Mouse (Mus musculus): ENCODE data around the gene Vapa. TPM values are rescaled to one million over a fixed set of nuclear protein-coding genes. Genes with fewer than 3 reads are reported as not detected.

Gene Vapa
- 285 and 302 TPM in 2 replicates for polyA plus RNA-seq (2016; fragmentation: Nextera tagmentation; extraction: Ambion mirVana)

- under 1% methylated on average over 85 of the region's 85 CpGs for WGBS
- Histone ChIP-seq H3K36me3 (no peaks in the 10 kb centered on the region), H3K4me2 (replicated peaks) (peak within 1 kb of the TSS; percentile 79), H3K27ac (peak within 1 kb of the TSS; percentile 99), H3K27me3 (replicated peaks) (no peaks in the 10 kb centered on the region), H3K4me3 (peak within 1 kb of the TSS; percentile 96), H3K9me3 (no peaks in the 10 kb centered on the region), H3K4me1 (peaks cover 26% of the 10 kb centered on the region), H3K9ac (peak within 1 kb of the TSS; percentile 96)
- ATAC-seq (ENCODE audit: low FRiP score, low read depth): peak; percentile 92
Measured at GRCm38 (mm10) chr17:65613463-65614412, at the start of gene Vapa. TSS of gene Vapa (minus strand) at chr17:65613555.

GRCm38 (mm10) chr17:65662662-65663061 is 49.3 kb upstream of the Vapa start:
- H3K9ac ChIP-seq: no peak overlapping the region
- 85% methylated on average over 3 of the region's 3 CpGs for WGBS
- no peak overlapping the region for H3K4me3 ChIP-seq
- H3K4me1 ChIP-seq: no peaks in the 10 kb centered on the region; the same call in 1 of the 2 replicates
- no peaks in the 10 kb centered on the region for H3K9me3 ChIP-seq
- H3K4me2 ChIP-seq (replicated peaks): no peak overlapping the region
- no peaks in the 10 kb centered on the region for H3K27me3 ChIP-seq (replicated peaks)
- ATAC-seq (ENCODE audit: low FRiP score, low read depth): no peak
- H3K36me3 ChIP-seq: peaks cover 10% of the 10 kb centered on the region; the same call in 1 of the 2 replicates
- no peak overlapping the region for H3K27ac ChIP-seq

GRCm38 (mm10) chr17:65658416-65658815 is 45.1 kb upstream of the Vapa start:
- WGBS: 89% methylated on average over 2 of the region's 2 CpGs
- H3K36me3 ChIP-seq: no peaks in the 10 kb centered on the region
- H3K4me1 ChIP-seq: no peaks in the 10 kb centered on the region
- no peaks in the 10 kb centered on the region for H3K9me3 ChIP-seq
- H3K27ac ChIP-seq: no peak overlapping the region
- H3K9ac ChIP-seq: no peak overlapping the region
- H3K4me2 ChIP-seq (replicated peaks): no peak overlapping the region
- H3K27me3 ChIP-seq (replicated peaks): no peaks in the 10 kb centered on the region
- H3K4me3 ChIP-seq: no peak overlapping the region
- no peak for ATAC-seq (ENCODE audit: low FRiP score, low read depth)

GRCm38 (mm10) chr17:65657958-65658357 is 44.6 kb upstream of the Vapa start:
- Histone ChIP-seq H3K27me3 (replicated peaks) (no peaks in the 10 kb centered on the region), H3K27ac (no peak overlapping the region), H3K4me1 (no peaks in the 10 kb centered on the region), H3K9ac (no peak overlapping the region), H3K4me2 (replicated peaks) (no peak overlapping the region), H3K9me3 (no peaks in the 10 kb centered on the region), H3K4me3 (no peak overlapping the region), H3K36me3 (no peaks in the 10 kb centered on the region)
- 91% methylated on average over 9 of the region's 9 CpGs for WGBS
- no peak for ATAC-seq (ENCODE audit: low FRiP score, low read depth)

- Histone ChIP-seq H3K4me3 (no peak overlapping the region), H3K9ac (no peak overlapping the region), H3K9me3 (no peaks in the 10 kb centered on the region), H3K4me2 (replicated peaks) (no peak overlapping the region), H3K27me3 (replicated peaks) (no peaks in the 10 kb centered on the region), H3K4me1 (no peaks in the 10 kb centered on the region), H3K36me3 (peaks cover 6% of the 10 kb centered on the region; the same call in 1 of the 2 replicates), H3K27ac (no peak overlapping the region)
- 95% methylated on average over 6 of the region's 6 CpGs for WGBS
- ATAC-seq (ENCODE audit: low FRiP score, low read depth): no peak
Measured at GRCm38 (mm10) chr17:65656731-65657130, 43.4 kb upstream of the Vapa start.

- H3K4me2 ChIP-seq (replicated peaks): no peak overlapping the region
- no peak overlapping the region for H3K27ac ChIP-seq
- H3K9ac ChIP-seq: no peak overlapping the region
- ATAC-seq (ENCODE audit: low FRiP score, low read depth): no peak
- H3K27me3 ChIP-seq (replicated peaks): no peaks in the 10 kb centered on the region
- H3K4me3 ChIP-seq: no peak overlapping the region
- H3K36me3 ChIP-seq: peaks cover 6% of the 10 kb centered on the region; the same call in 1 of the 2 replicates
- no peaks in the 10 kb centered on the region for H3K9me3 ChIP-seq
- WGBS: 91% methylated on average over 8 of the region's 8 CpGs
- H3K4me1 ChIP-seq: no peaks in the 10 kb centered on the region
Measured at GRCm38 (mm10) chr17:65656076-65656475, 42.7 kb upstream of the Vapa start.

- Histone ChIP-seq H3K27ac (no peak overlapping the region), H3K27me3 (replicated peaks) (no peaks in the 10 kb centered on the region), H3K4me1 (no peaks in the 10 kb centered on the region), H3K4me2 (replicated peaks) (no peak overlapping the region), H3K36me3 (peaks cover 6% of the 10 kb centered on the region; the same call in 1 of the 2 replicates), H3K9ac (no peak overlapping the region), H3K9me3 (no peaks in the 10 kb centered on the region), H3K4me3 (no peak overlapping the region)
- WGBS: 91% methylated on average over 4 of the region's 4 CpGs
- no peak for ATAC-seq (ENCODE audit: low FRiP score, low read depth)
Measured at GRCm38 (mm10) chr17:65655608-65656007, 42.3 kb upstream of the Vapa start.

- whole genome bisulfite sequencing: 92% methylated on average over 6 of the region's 6 CpGs
- ATAC-seq (ENCODE audit: low FRiP score, low read depth): peak; percentile 21; the same call in 1 of the 2 replicates
- Histone ChIP-seq H3K4me3 (no peak overlapping the region), H3K4me2 (replicated peaks) (no peak overlapping the region), H3K27ac (no peak overlapping the region), H3K4me1 (no peaks in the 10 kb centered on the region), H3K9me3 (no peaks in the 10 kb centered on the region), H3K9ac (no peak overlapping the region), H3K36me3 (peaks cover 6% of the 10 kb centered on the region; the same call in 1 of the 2 replicates), H3K27me3 (replicated peaks) (no peaks in the 10 kb centered on the region)
Measured at GRCm38 (mm10) chr17:65650598-65650997, 37.2 kb upstream of the Vapa start.

- ATAC-seq (ENCODE audit: low FRiP score, low read depth): no peak
- WGBS: 87% methylated on average over 2 of the region's 2 CpGs
Measured at GRCm38 (mm10) chr17:65649175-65649493, 35.8 kb upstream of the Vapa start.

GRCm38 (mm10) chr17:65648371-65649174 is 35.2 kb upstream of the Vapa start:
- no peak overlapping the region for H3K9ac ChIP-seq
- no peaks in the 10 kb centered on the region for H3K9me3 ChIP-seq
- no peak overlapping the region for H3K4me2 ChIP-seq (replicated peaks)
- peaks cover 6% of the 10 kb centered on the region; the same call in 1 of the 2 replicates for H3K36me3 ChIP-seq
- no peaks in the 10 kb centered on the region for H3K27me3 ChIP-seq (replicated peaks)
- 87% methylated on average over 9 of the region's 9 CpGs for WGBS
- no peak overlapping the region for H3K4me3 ChIP-seq
- H3K27ac ChIP-seq: no peak overlapping the region
- no peak for ATAC-seq (ENCODE audit: low FRiP score, low read depth)
- H3K4me1 ChIP-seq: no peaks in the 10 kb centered on the region

More at GRCm38 (mm10) chr17:65649175-65649493, 35.8 kb upstream of the Vapa start:
- Histone ChIP-seq H3K9ac (no peak overlapping the region), H3K27me3 (replicated peaks) (no peaks in the 10 kb centered on the region), H3K36me3 (peaks cover 6% of the 10 kb centered on the region; the same call in 1 of the 2 replicates), H3K4me1 (no peaks in the 10 kb centered on the region), H3K27ac (no peak overlapping the region), H3K9me3 (no peaks in the 10 kb centered on the region), H3K4me2 (replicated peaks) (no peak overlapping the region), H3K4me3 (no peak overlapping the region)

- Histone ChIP-seq H3K27me3 (replicated peaks) (no peaks in the 10 kb centered on the region), H3K4me2 (replicated peaks) (no peak overlapping the region), H3K27ac (no peak overlapping the region), H3K4me1 (peaks cover 4% of the 10 kb centered on the region; the same call in 1 of the 2 replicates), H3K36me3 (peaks cover 6% of the 10 kb centered on the region; the same call in 1 of the 2 replicates), H3K9me3 (no peaks in the 10 kb centered on the region), H3K4me3 (no peak overlapping the region), H3K9ac (no peak overlapping the region)
- ATAC-seq (ENCODE audit: low FRiP score, low read depth): no peak
- WGBS: 58% methylated on average over 5 of the region's 5 CpGs
Measured at GRCm38 (mm10) chr17:65647961-65648360, 34.6 kb upstream of the Vapa start.

- Histone ChIP-seq H3K27ac (no peak overlapping the region), H3K27me3 (replicated peaks) (no peaks in the 10 kb centered on the region), H3K4me3 (no peak overlapping the region), H3K4me1 (peaks cover 10% of the 10 kb centered on the region), H3K9ac (no peak overlapping the region), H3K4me2 (replicated peaks) (no peak overlapping the region), H3K36me3 (0 out of 2 replicates have a peak, but pooled peaks cover under 1% of the 10 kb centered on the region), H3K9me3 (no peaks in the 10 kb centered on the region)
- ATAC-seq (ENCODE audit: low FRiP score, low read depth): no peak
- 83% methylated on average over 6 of the region's 6 CpGs for WGBS
Measured at GRCm38 (mm10) chr17:65647226-65647625, 33.9 kb upstream of the Vapa start.

All from neural tube, embryonic 12.5 days (tissue).